Mouse (Mus musculus): ENCODE measurements at regions not wholly inside any gene's neighbourhood (a gene's known extent, or its start where the extent isn't known, plus 50 kb on each side); places are given as distances from the start of the nearest gene placed in this dataset.

GRCm38 (mm10) chr7:121579497-121579896 is 127.6 kb downstream of the Usp31 start:
- TF ChIP-seq CTCF (IDR thresholded peaks at IDR 0.05; ENCODE audit: low read depth) = no peak
- no peak for TF ChIP-seq EP300 (IDR thresholded peaks at IDR 0.05; ENCODE audit: low read depth)

Data from heart, postnatal 0 days (tissue).